Mouse (Mus musculus) cerebellum, adult 2 months (tissue): ENCODE measurements around the gene Mbnl1. TPM values are rescaled to one million over a fixed set of nuclear protein-coding genes. Genes with fewer than 3 reads are reported as not detected.

Experiments used
- DNase-seq, 2 experiments: peaks; one replicate each; pipeline ENCODE4 v3.0.0; 2021
- H3K27ac ChIP-seq: fragments of 200-500 bp; 2 replicates; pipeline ENCODE4 v1.5.1; 2012; ENCODE audit warnings: low read length, control low read depth, inconsistent platforms; ENCODE audit not compliant: insufficient read depth
- H3K27me3 ChIP-seq: fragments of 200-500 bp; 2 replicates; pipeline ENCODE4 v1.6.1; 2012; ENCODE audit warnings: inconsistent platforms, mild to moderate bottlenecking, low read length, moderate library complexity; ENCODE audit not compliant: control insufficient read depth, insufficient read depth
- H3K4me1 ChIP-seq: fragments of 200-500 bp; 2 replicates; pipeline ENCODE4 v1.6.1; 2011; ENCODE audit warnings: low read length; ENCODE audit not compliant: control insufficient read depth, insufficient read depth
- H3K4me3 ChIP-seq: fragments of 200-500 bp; replicated peaks from 2 replicates; pipeline ENCODE3; 2011; ENCODE audit warnings: mild to moderate bottlenecking, low read depth, low read length, control low read depth; ENCODE audit not compliant: insufficient read depth
- CTCF ChIP-seq: fragments of 200-500 bp; IDR thresholded peaks from 2 replicates; pipeline ENCODE4 v1.5.1; 2011; ENCODE audit warnings: low read depth, mild to moderate bottlenecking, control low read depth, low read length, moderate library complexity, borderline replicate concordance; ENCODE audit not compliant: insufficient read depth
- POLR2A ChIP-seq: fragments of 200-500 bp; IDR thresholded peaks from 2 replicates; pipeline ENCODE4 v1.6.1; 2011; ENCODE audit warnings: low read length, control low read depth, borderline replicate concordance; ENCODE audit not compliant: insufficient read depth
- WGBS: fragments of 180-500 bp; shearing (Covaris S2); methylation state at CpG from one replicate; pipeline ENCODE4 v1.1.7; 2018; 5-methylcytosine and 5-hydroxymethylcytosine counted together
- polyA plus RNA-seq: library from polyadenylated mRNA; depleted of rRNA; stranded (reverse); fragments of >200 nt; gene quantifications from 2 replicates; pipeline ENCODE4 v1.2.3, GENCODE M21; 2012

Mbnl1 gene
- polyA plus RNA-seq, 1 experiment: 62.7 TPM

GRCm38 (mm10) chr3:60614516-60614915 is 141.9 kb downstream of the Mbnl1 start:
- 62% methylated on average over 7 of the region's 7 CpGs for WGBS
- no peak for DNase-seq
- Histone ChIP-seq H3K4me1 (no peaks in the 10 kb centered on the region), H3K27ac (no peak overlapping the region), H3K4me3 (no peak overlapping the region), H3K27me3 (no peaks in the 10 kb centered on the region)
- TF ChIP-seq POLR2A: no peak
- no peak for TF ChIP-seq CTCF

GRCm38 (mm10) chr3:60615057-60615606 is 142.5 kb downstream of the Mbnl1 start:
- H3K27ac ChIP-seq: no peak overlapping the region
- 59% methylated on average over 11 of the region's 11 CpGs for WGBS
- no peak for TF ChIP-seq CTCF
- no peak for TF ChIP-seq POLR2A

GRCm38 (mm10) chr3:60615615-60616014 is 143.0 kb downstream of the Mbnl1 start:
- Histone ChIP-seq H3K27ac (no peak overlapping the region), H3K27me3 (no peaks in the 10 kb centered on the region), H3K4me1 (peaks cover 2% of the 10 kb centered on the region; the same call in 1 of the 2 replicates), H3K4me3 (no peak overlapping the region)
- no peak for DNase-seq
- TF ChIP-seq POLR2A (no peak), CTCF (no peak)
- WGBS: 70% methylated on average over 7 of the region's 7 CpGs

More at GRCm38 (mm10) chr3:60615057-60615606, 142.5 kb downstream of the Mbnl1 start:
- H3K4me3 ChIP-seq: no peak overlapping the region
- H3K4me1 ChIP-seq: no peaks in the 10 kb centered on the region; the same call in 1 of the 2 replicates
- no peak for DNase-seq
- H3K27me3 ChIP-seq: no peaks in the 10 kb centered on the region

- no peak overlapping the region for H3K27ac ChIP-seq
- no peak overlapping the region for H3K4me3 ChIP-seq
- no peaks in the 10 kb centered on the region for H3K27me3 ChIP-seq
- no peak for DNase-seq
- TF ChIP-seq POLR2A (no peak), CTCF (no peak)
- peaks cover 2% of the 10 kb centered on the region; the same call in 1 of the 2 replicates for H3K4me1 ChIP-seq
- WGBS: 93% methylated on average over 2 of the region's 2 CpGs
Measured at GRCm38 (mm10) chr3:60616147-60616546, 143.5 kb downstream of the Mbnl1 start.

GRCm38 (mm10) chr3:60617643-60618042 is 145.0 kb downstream of the Mbnl1 start:
- no peak for DNase-seq
- no peak overlapping the region for H3K4me3 ChIP-seq
- WGBS: 86% methylated on average over 1 of the region's 1 CpGs
- no peak for TF ChIP-seq POLR2A
- TF ChIP-seq CTCF: no peak
- peaks cover 2% of the 10 kb centered on the region; the same call in 1 of the 2 replicates for H3K4me1 ChIP-seq
- H3K27ac ChIP-seq: no peak overlapping the region
- no peaks in the 10 kb centered on the region for H3K27me3 ChIP-seq

- 26% methylated on average over 2 of the region's 2 CpGs for WGBS
- no peak for TF ChIP-seq CTCF
- TF ChIP-seq POLR2A: no peak
- no peak for DNase-seq
- peaks cover 2% of the 10 kb centered on the region; the same call in 1 of the 2 replicates for H3K4me1 ChIP-seq
- no peaks in the 10 kb centered on the region for H3K27me3 ChIP-seq
- H3K4me3 ChIP-seq: no peak overlapping the region
- no peak overlapping the region for H3K27ac ChIP-seq
Measured at GRCm38 (mm10) chr3:60620236-60620635, 147.6 kb downstream of the Mbnl1 start.

- no peaks in the 10 kb centered on the region for H3K4me1 ChIP-seq
- H3K4me3 ChIP-seq: no peak overlapping the region
- WGBS: 91% methylated on average over 2 of the region's 2 CpGs
- TF ChIP-seq CTCF (no peak), POLR2A (no peak)
- H3K27ac ChIP-seq: no peak overlapping the region
- H3K27me3 ChIP-seq: no peaks in the 10 kb centered on the region
- DNase-seq: no peak
Measured at GRCm38 (mm10) chr3:60631183-60631582, 158.6 kb downstream of the Mbnl1 start.

GRCm38 (mm10) chr3:60631754-60632153 is 159.1 kb downstream of the Mbnl1 start:
- H3K27ac ChIP-seq: no peak overlapping the region
- H3K4me3 ChIP-seq: no peak overlapping the region
- WGBS: 93% methylated on average over 5 of the region's 5 CpGs
- H3K4me1 ChIP-seq: no peaks in the 10 kb centered on the region
- DNase-seq: no peak
- no peak for TF ChIP-seq CTCF
- no peak for TF ChIP-seq POLR2A
- H3K27me3 ChIP-seq: no peaks in the 10 kb centered on the region
